Mouse (Mus musculus) right cerebral cortex, postnatal 25 days (tissue): Measurements from ENCODE around the gene Camk2g.
A peak's percentile ranks its signal among the peaks of the same experiment; 100 is the strongest.

Experiments used
- DNase-seq: peaks from one replicate; pipeline ENCODE4 v3.0.0; 2022

Gene Camk2g

GRCm38 (mm10) chr14:20784708-20785107, 9.2 kb downstream of the Camk2g start:
- no peak for DNase-seq

- no peak for DNase-seq
These were observed 10.4 kb downstream of the Camk2g start for GRCm38 (mm10) chr14:20783526-20783925.

- no peak for DNase-seq
These were observed 11.0 kb downstream of the Camk2g start for GRCm38 (mm10) chr14:20782860-20783259.

GRCm38 (mm10) chr14:20780217-20780616, 13.7 kb downstream of the Camk2g start:
- DNase-seq = no peak

GRCm38 (mm10) chr14:20778496-20778895, 15.4 kb downstream of the Camk2g start:
- DNase-seq = no peak

GRCm38 (mm10) chr14:20775661-20776060, 18.2 kb downstream of the Camk2g start:
- no peak for DNase-seq

- DNase-seq = no peak
These were observed 20.5 kb downstream of the Camk2g start for GRCm38 (mm10) chr14:20773410-20773809.

GRCm38 (mm10) chr14:20772808-20773207, 21.1 kb downstream of the Camk2g start:
- DNase-seq = no peak

- no peak for DNase-seq
These were observed 21.9 kb downstream of the Camk2g start for GRCm38 (mm10) chr14:20771941-20772340.

- peak; percentile 29 for DNase-seq
These were observed 25.3 kb downstream of the Camk2g start for GRCm38 (mm10) chr14:20768581-20768980.

GRCm38 (mm10) chr14:20767936-20768335, 26.0 kb downstream of the Camk2g start:
- DNase-seq = no peak

GRCm38 (mm10) chr14:20765642-20766258, 28.1 kb downstream of the Camk2g start:
- peak; percentile 84 for DNase-seq

- DNase-seq = no peak
These were observed 28.9 kb downstream of the Camk2g start for GRCm38 (mm10) chr14:20764942-20765341.

GRCm38 (mm10) chr14:20758768-20759435, 35.0 kb downstream of the Camk2g start:
- no peak for DNase-seq

- no peak for DNase-seq
These were observed 36.4 kb downstream of the Camk2g start for GRCm38 (mm10) chr14:20757370-20757907.

GRCm38 (mm10) chr14:20753792-20754191, 40.1 kb downstream of the Camk2g start:
- DNase-seq = no peak

- no peak for DNase-seq
These were observed 43.4 kb downstream of the Camk2g start for GRCm38 (mm10) chr14:20750503-20750902.

GRCm38 (mm10) chr14:20749494-20750051, 44.3 kb downstream of the Camk2g start:
- DNase-seq = no peak

- no peak for DNase-seq
These were observed 45.5 kb downstream of the Camk2g start for GRCm38 (mm10) chr14:20748388-20748787.

- no peak for DNase-seq
These were observed 47.0 kb downstream of the Camk2g start for GRCm38 (mm10) chr14:20746935-20747334.

- DNase-seq = no peak
These were observed 50.3 kb downstream of the Camk2g start for GRCm38 (mm10) chr14:20743614-20744013.

GRCm38 (mm10) chr14:20741301-20741700, 52.6 kb downstream of the Camk2g start:
- no peak for DNase-seq

GRCm38 (mm10) chr14:20738511-20738910, 55.4 kb downstream of the Camk2g start:
- no peak for DNase-seq

GRCm38 (mm10) chr14:20737306-20737705, 56.6 kb downstream of the Camk2g start:
- DNase-seq = peak; percentile 41
